Mouse (Mus musculus): ENCODE data around the gene Olfr90.

- TF ChIP-seq CTCF (IDR thresholded peaks at IDR 0.05; ENCODE audit: low read depth, low read length) (no peak), POLR2A (IDR thresholded peaks at IDR 0.05; ENCODE audit: extremely low read depth, insufficient read depth, low read length) (no peak)
Observed at GRCm38 (mm10) chr17:37063686-37064495, 24.4 kb downstream of the Olfr90 start.

Measured in liver, adult 2 months (tissue).